Mouse (Mus musculus): ENCODE measurements around the gene Olfr1261. TPM values are rescaled to one million over a fixed set of nuclear protein-coding genes. Genes with fewer than 3 reads are reported as not detected.

Olfr1261 gene
- polyA plus RNA-seq (2012; rRNA removed), result not detected in 2 replicates

DNA sequence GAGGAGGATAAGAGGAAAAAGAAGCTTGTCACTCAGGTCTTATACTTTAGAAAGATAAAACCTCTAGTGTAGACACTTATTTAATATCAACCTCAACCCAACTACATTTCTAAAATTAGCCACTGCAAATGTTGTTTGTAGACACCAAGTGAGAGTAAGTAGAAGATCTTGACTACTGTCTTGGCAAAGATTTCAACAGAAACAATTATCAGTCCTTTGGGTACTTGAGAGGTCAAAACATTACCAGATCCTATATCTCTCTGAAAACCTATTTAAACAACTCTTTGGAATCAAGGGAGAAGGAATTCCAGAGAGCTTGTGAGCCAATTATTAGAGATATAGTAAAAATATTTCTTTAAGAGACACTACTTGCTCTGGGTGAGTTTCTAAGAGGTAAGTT lies at the start of gene Olfr1261:
Olfr1261 (plus strand) TSS at position 301 of the 400 bp plus-strand sequence.
- Histone ChIP-seq H3K4me1 (ENCODE audit: control insufficient read depth, insufficient read depth, low read length) (no peaks in the 10 kb centered on the region), H3K36me3 (ENCODE audit: control insufficient read depth, insufficient read depth, low read length) (no peaks in the 10 kb centered on the region), H3K27me3 (replicated peaks; ENCODE audit: control insufficient read depth, insufficient read depth, low read length) (no peaks in the 10 kb centered on the region), H3K27ac (ENCODE audit: insufficient read depth, low read depth, low read length) (no peak within 1 kb of the TSS), H3K4me3 (ENCODE audit: insufficient read depth, low read depth, low read length) (no peak within 1 kb of the TSS)
- no peak for DNase-seq
- no peak for TF ChIP-seq POLR2A (IDR thresholded peaks at IDR 0.05; ENCODE audit: low read depth, low read length)
- no peak for TF ChIP-seq CTCF (conservative IDR thresholded peaks at IDR 0.05; ENCODE audit: insufficient read depth, insufficient read length, low read depth, low read length)

DNA sequence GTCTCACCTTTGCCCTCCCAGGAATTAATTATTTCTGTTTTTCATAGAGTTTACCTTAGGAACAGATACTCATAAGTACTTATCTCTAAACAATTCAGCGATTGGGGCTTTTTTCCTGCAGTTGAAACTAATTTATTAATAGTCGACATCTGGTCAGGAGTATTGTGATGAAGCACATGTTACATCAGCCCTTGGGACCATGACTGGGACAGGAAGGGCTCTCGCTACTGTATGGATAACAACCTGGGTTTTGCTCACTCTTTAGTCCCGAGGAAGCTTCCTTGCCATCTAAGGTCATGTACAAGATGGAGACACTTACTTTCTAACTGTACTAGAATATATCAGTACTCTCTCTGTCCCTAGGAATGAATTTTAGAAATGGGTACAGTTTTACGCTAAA lies 42.5 kb upstream of the Olfr1261 start, which contains the start of gene Olfr1259:
Olfr1259 (minus strand) TSS at position 101 of the 400 bp plus-strand sequence.
- no peak for DNase-seq
- Histone ChIP-seq H3K4me1 (ENCODE audit: control insufficient read depth, insufficient read depth, low read length) (no peaks in the 10 kb centered on the region), H3K27me3 (replicated peaks; ENCODE audit: control insufficient read depth, insufficient read depth, low read length) (no peaks in the 10 kb centered on the region), H3K27ac (ENCODE audit: insufficient read depth, low read depth, low read length) (no peak within 1 kb of the TSS), H3K36me3 (ENCODE audit: control insufficient read depth, insufficient read depth, low read length) (no peaks in the 10 kb centered on the region), H3K4me3 (ENCODE audit: insufficient read depth, low read depth, low read length) (no peak within 1 kb of the TSS)
- WGBS, result 77% methylated on average over 5 of the region's 5 CpGs
- TF ChIP-seq POLR2A (IDR thresholded peaks at IDR 0.05; ENCODE audit: low read depth, low read length) (no peak), CTCF (conservative IDR thresholded peaks at IDR 0.05; ENCODE audit: insufficient read depth, insufficient read length, low read depth, low read length) (no peak)

DNA sequence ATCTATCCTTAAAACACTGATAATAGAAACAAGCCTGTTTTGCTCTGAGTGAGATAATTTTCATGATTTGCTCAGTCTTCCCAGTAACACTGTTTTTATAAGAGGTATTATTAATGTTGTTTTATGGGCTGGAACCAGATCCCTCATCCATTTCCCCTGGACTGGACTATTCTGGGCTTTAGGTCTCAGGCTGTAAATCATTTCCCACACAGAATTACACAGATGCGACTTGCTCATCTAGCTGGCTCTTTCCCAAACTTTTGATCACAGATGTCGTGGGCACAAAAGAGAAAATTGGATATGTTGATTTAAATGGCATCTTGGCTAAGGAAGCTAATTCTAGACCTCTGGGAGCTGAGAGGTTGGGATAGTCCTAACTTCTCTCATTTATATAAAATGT lies 16.8 kb upstream of the Olfr1261 start, which contains the start of gene Olfr1260:
Olfr1260 (plus strand) TSS at position 157 of the 400 bp plus-strand sequence.
- no peaks in the 10 kb centered on the region for H3K4me1 ChIP-seq (ENCODE audit: control insufficient read depth, insufficient read depth, low read length)
- 13% methylated on average over 2 of the region's 2 CpGs for WGBS
- TF ChIP-seq POLR2A (IDR thresholded peaks at IDR 0.05; ENCODE audit: low read depth, low read length) (no peak), CTCF (conservative IDR thresholded peaks at IDR 0.05; ENCODE audit: insufficient read depth, insufficient read length, low read depth, low read length) (no peak)
- no peak within 1 kb of the TSS for H3K4me3 ChIP-seq (ENCODE audit: insufficient read depth, low read depth, low read length)
- H3K27me3 ChIP-seq (replicated peaks; ENCODE audit: control insufficient read depth, insufficient read depth, low read length), result no peaks in the 10 kb centered on the region
- no peak for DNase-seq
- no peaks in the 10 kb centered on the region for H3K36me3 ChIP-seq (ENCODE audit: control insufficient read depth, insufficient read depth, low read length)
- H3K27ac ChIP-seq (ENCODE audit: insufficient read depth, low read depth, low read length), result no peak within 1 kb of the TSS

DNA sequence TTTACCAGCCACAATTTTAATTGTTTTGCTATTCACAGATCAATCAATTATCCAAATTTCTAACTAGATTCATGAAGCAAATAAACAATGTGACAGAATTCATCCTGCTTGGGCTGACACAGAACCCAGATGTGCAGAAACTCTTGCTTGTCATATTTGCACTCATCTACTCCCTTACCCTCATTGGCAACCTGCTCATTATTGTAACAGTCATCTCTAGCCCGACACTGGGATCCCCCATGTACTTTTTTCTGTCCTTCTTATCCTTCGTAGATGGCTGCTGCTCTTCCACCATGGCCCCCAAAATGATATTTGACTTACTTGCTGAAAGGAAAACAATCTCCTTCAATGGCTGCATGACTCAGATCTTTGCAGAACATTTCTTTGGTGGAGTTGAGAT lies 13.3 kb upstream of the Olfr1261 start:
- H3K36me3 ChIP-seq (ENCODE audit: control insufficient read depth, insufficient read depth, low read length), result no peaks in the 10 kb centered on the region
- H3K27me3 ChIP-seq (replicated peaks; ENCODE audit: control insufficient read depth, insufficient read depth, low read length), result no peaks in the 10 kb centered on the region
- no peak overlapping the region for H3K27ac ChIP-seq (ENCODE audit: insufficient read depth, low read depth, low read length)
- TF ChIP-seq CTCF (conservative IDR thresholded peaks at IDR 0.05; ENCODE audit: insufficient read depth, insufficient read length, low read depth, low read length), result no peak
- TF ChIP-seq POLR2A (IDR thresholded peaks at IDR 0.05; ENCODE audit: low read depth, low read length), result no peak
- H3K4me3 ChIP-seq (ENCODE audit: insufficient read depth, low read depth, low read length), result no peak overlapping the region
- H3K4me1 ChIP-seq (ENCODE audit: control insufficient read depth, insufficient read depth, low read length), result no peaks in the 10 kb centered on the region
- no peak for DNase-seq
- WGBS, result 80% methylated on average over 2 of the region's 2 CpGs

DNA sequence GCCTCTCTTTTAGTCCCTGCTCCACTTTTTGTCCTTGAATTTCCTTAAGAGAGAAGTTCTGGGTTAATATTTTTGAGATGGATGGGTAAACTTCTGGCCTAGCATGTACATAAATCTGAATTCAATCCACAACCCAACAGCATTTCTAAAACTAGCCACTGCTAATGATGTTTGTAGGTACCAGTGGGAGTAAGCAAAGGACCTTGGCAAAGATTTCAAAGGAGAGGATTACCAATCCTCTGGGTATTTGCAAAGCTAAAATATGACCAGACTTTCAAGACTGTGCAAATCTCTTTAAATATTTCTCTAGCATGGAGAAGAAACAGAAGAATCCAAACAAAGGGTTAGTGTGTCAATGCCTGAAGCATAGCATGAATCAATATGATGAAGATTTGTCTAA lies 8.8 kb downstream of the Olfr1261 start, which contains the start of gene Olfr1262:
Olfr1262 (plus strand) TSS at position 301 of the 400 bp plus-strand sequence.
- Histone ChIP-seq H3K4me3 (ENCODE audit: insufficient read depth, low read depth, low read length) (no peak within 1 kb of the TSS), H3K36me3 (ENCODE audit: control insufficient read depth, insufficient read depth, low read length) (no peaks in the 10 kb centered on the region), H3K27ac (ENCODE audit: insufficient read depth, low read depth, low read length) (no peak within 1 kb of the TSS), H3K27me3 (replicated peaks; ENCODE audit: control insufficient read depth, insufficient read depth, low read length) (no peaks in the 10 kb centered on the region), H3K4me1 (ENCODE audit: control insufficient read depth, insufficient read depth, low read length) (no peaks in the 10 kb centered on the region)
- no peak for TF ChIP-seq CTCF (conservative IDR thresholded peaks at IDR 0.05; ENCODE audit: insufficient read depth, insufficient read length, low read depth, low read length)
- TF ChIP-seq POLR2A (IDR thresholded peaks at IDR 0.05; ENCODE audit: low read depth, low read length), result no peak
- no peak for DNase-seq

DNA sequence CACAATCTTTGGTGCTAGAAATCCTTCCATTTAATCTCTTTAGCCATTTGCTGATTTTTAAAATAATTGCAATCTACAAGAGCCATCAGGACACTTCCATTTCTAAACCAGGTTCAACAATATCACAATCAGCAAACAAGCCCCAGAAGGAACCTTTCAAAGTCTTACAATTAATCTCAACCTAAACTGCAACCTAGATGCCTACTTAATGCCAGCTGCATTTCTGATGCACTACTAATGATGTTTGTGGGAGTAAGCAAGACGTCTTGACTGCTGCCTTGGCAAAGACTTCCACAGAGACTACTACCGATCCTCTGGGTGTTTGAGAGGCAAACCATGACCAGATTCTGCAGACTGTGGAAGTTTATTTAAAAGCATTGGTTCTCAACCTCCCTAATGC lies 20.8 kb downstream of the Olfr1261 start, which contains the start of gene Olfr1263:
Olfr1263 (plus strand) TSS at position 301 of the 400 bp plus-strand sequence.
- Histone ChIP-seq H3K4me3 (ENCODE audit: insufficient read depth, low read depth, low read length) (no peak within 1 kb of the TSS), H3K27me3 (replicated peaks; ENCODE audit: control insufficient read depth, insufficient read depth, low read length) (no peaks in the 10 kb centered on the region), H3K4me1 (ENCODE audit: control insufficient read depth, insufficient read depth, low read length) (no peaks in the 10 kb centered on the region), H3K27ac (ENCODE audit: insufficient read depth, low read depth, low read length) (no peak within 1 kb of the TSS), H3K36me3 (ENCODE audit: control insufficient read depth, insufficient read depth, low read length) (no peaks in the 10 kb centered on the region)
- TF ChIP-seq CTCF (conservative IDR thresholded peaks at IDR 0.05; ENCODE audit: insufficient read depth, insufficient read length, low read depth, low read length) (no peak), POLR2A (IDR thresholded peaks at IDR 0.05; ENCODE audit: low read depth, low read length) (no peak)
- DNase-seq, result no peak
- 63% methylated on average over 2 of the region's 2 CpGs for WGBS

DNA sequence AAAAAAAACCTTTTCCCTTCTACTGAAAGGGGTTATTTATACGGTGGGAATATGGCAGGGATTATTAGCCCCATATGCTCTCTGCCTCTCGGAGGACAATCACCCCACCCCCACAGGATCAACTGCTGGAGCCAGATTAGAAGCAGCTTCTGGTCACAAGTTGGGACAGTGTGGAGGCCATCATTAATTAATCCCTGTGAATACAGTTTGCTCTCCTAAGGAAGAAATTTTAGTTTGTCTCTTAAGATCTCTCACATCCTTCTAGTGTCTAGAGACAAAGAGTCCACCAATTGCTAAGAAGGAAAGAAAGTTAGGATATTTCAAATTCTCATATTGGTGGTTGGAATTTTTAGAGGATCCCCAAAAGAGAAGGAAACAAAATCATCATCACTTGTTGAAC lies 34.5 kb downstream of the Olfr1261 start, which contains the start of gene Olfr1264:
Olfr1264 (minus strand) TSS at position 101 of the 400 bp plus-strand sequence.
- no peak for DNase-seq
- no peak within 1 kb of the TSS for H3K4me3 ChIP-seq (ENCODE audit: insufficient read depth, low read depth, low read length)
- 54% methylated on average over 2 of the region's 2 CpGs for WGBS

More for the DNA sequence above, 34.5 kb downstream of the Olfr1261 start, which contains the start of gene Olfr1264:
- Histone ChIP-seq H3K27ac (ENCODE audit: insufficient read depth, low read depth, low read length) (no peak within 1 kb of the TSS), H3K4me1 (ENCODE audit: control insufficient read depth, insufficient read depth, low read length) (no peaks in the 10 kb centered on the region), H3K27me3 (replicated peaks; ENCODE audit: control insufficient read depth, insufficient read depth, low read length) (no peaks in the 10 kb centered on the region), H3K36me3 (ENCODE audit: control insufficient read depth, insufficient read depth, low read length) (no peaks in the 10 kb centered on the region)
- TF ChIP-seq POLR2A (IDR thresholded peaks at IDR 0.05; ENCODE audit: low read depth, low read length), result no peak
- TF ChIP-seq CTCF (conservative IDR thresholded peaks at IDR 0.05; ENCODE audit: insufficient read depth, insufficient read length, low read depth, low read length), result no peak
